Mouse (Mus musculus): ENCODE data around the gene Slc22a23. TPM values are rescaled to one million over a fixed set of nuclear protein-coding genes. Genes with fewer than 3 reads are reported as not detected.

Slc22a23 gene
- polyA plus RNA-seq, 1 experiment from 2014 or later: 7.8 TPM

- H3K9me3 ChIP-seq (ENCODE audit: control insufficient read depth, low read length): no peaks in the 10 kb centered on the region
- peak overlapping the region; percentile 89 for H3K4me2 ChIP-seq (ENCODE audit: low read length)
- H3K4me1 ChIP-seq (ENCODE audit: control insufficient read depth in 2 of 2, insufficient read depth in 2 of 2, low read length in 2 of 2): peaks cover 17 to 28% of the 10 kb centered on the region in 2 experiments
- no peaks in the 10 kb centered on the region for H3K36me3 ChIP-seq (ENCODE audit: control insufficient read depth, insufficient read depth, low read length)
- peaks cover 7% of the 10 kb centered on the region; the same call in 1 of the 2 replicates for H3K27me3 ChIP-seq (ENCODE audit: control insufficient read depth, insufficient read depth, low read length)
- no peak for ATAC-seq (ENCODE audit: insufficient number of reproducible peaks, insufficient read depth, low FRiP score, low read depth)
- 18% methylated on average over 15 of the region's 15 CpGs for WGBS
- peak overlapping the region; percentile 63 for H3K9ac ChIP-seq (ENCODE audit: low read length)
- peak overlapping the region; percentile 5 to 6; a peak in 2 of 4 replicates for H3K4me3 ChIP-seq (ENCODE audit: control insufficient read depth in 1 of 2, insufficient read depth in 1 of 2, low read depth in 1 of 2, low read length in 2 of 2)
- no peak overlapping the region for H3K27ac ChIP-seq (replicated peaks in 1 of 2; ENCODE audit: control insufficient read depth in 1 of 2, insufficient read depth in 1 of 2, low read depth in 2 of 2, low read length in 2 of 2)
Measured at GRCm38 (mm10) chr13:34133326-34134071, 211.5 kb downstream of the Slc22a23 start.

- no peaks in the 10 kb centered on the region for H3K36me3 ChIP-seq (ENCODE audit: control insufficient read depth, insufficient read depth, low read length)
- peak overlapping the region; percentile 89 for H3K9ac ChIP-seq (ENCODE audit: low read length)
- ATAC-seq (ENCODE audit: insufficient number of reproducible peaks, insufficient read depth, low FRiP score, low read depth): no peak
- H3K27ac ChIP-seq (replicated peaks in 1 of 2; ENCODE audit: control insufficient read depth in 1 of 2, insufficient read depth in 1 of 2, low read depth in 2 of 2, low read length in 2 of 2): peak overlapping the region in 1 of 2 experiments; percentile 89; a peak in 2 of 4 replicates
- WGBS: 38% methylated on average over 6 of the region's 6 CpGs
- peak overlapping the region in 1 of 2 experiments; percentile 84; a peak in 3 of 4 replicates for H3K4me3 ChIP-seq (ENCODE audit: control insufficient read depth in 1 of 2, insufficient read depth in 1 of 2, low read depth in 1 of 2, low read length in 2 of 2)
- peaks cover 7% of the 10 kb centered on the region; the same call in 1 of the 2 replicates for H3K27me3 ChIP-seq (ENCODE audit: control insufficient read depth, insufficient read depth, low read length)
- no peaks in the 10 kb centered on the region for H3K9me3 ChIP-seq (ENCODE audit: control insufficient read depth, low read length)
- H3K4me2 ChIP-seq (ENCODE audit: low read length): peak overlapping the region; percentile 89
- peaks cover 17 to 28% of the 10 kb centered on the region in 2 experiments for H3K4me1 ChIP-seq (ENCODE audit: control insufficient read depth in 2 of 2, insufficient read depth in 2 of 2, low read length in 2 of 2)
Measured at GRCm38 (mm10) chr13:34132875-34133274, 212.1 kb downstream of the Slc22a23 start.

GRCm38 (mm10) chr13:34132299-34132698 is 212.7 kb downstream of the Slc22a23 start:
- Histone ChIP-seq H3K4me1 (ENCODE audit: control insufficient read depth in 2 of 2, insufficient read depth in 2 of 2, low read length in 2 of 2) (peaks cover 17 to 25% of the 10 kb centered on the region in 2 experiments), H3K27ac (replicated peaks in 1 of 2; ENCODE audit: control insufficient read depth in 1 of 2, insufficient read depth in 1 of 2, low read depth in 2 of 2, low read length in 2 of 2) (peak overlapping the region; percentile 89 to 91), H3K4me3 (ENCODE audit: control insufficient read depth in 1 of 2, insufficient read depth in 1 of 2, low read depth in 1 of 2, low read length in 2 of 2) (peak overlapping the region; percentile 20 to 84), H3K36me3 (ENCODE audit: control insufficient read depth, insufficient read depth, low read length) (no peaks in the 10 kb centered on the region), H3K27me3 (ENCODE audit: control insufficient read depth, insufficient read depth, low read length) (peaks cover 7% of the 10 kb centered on the region; the same call in 1 of the 2 replicates), H3K4me2 (ENCODE audit: low read length) (peak overlapping the region; percentile 89), H3K9me3 (ENCODE audit: control insufficient read depth, low read length) (no peaks in the 10 kb centered on the region), H3K9ac (ENCODE audit: low read length) (peak overlapping the region; percentile 89)
- 4% methylated on average over 15 of the region's 15 CpGs for WGBS
- no peak for ATAC-seq (ENCODE audit: insufficient number of reproducible peaks, insufficient read depth, low FRiP score, low read depth)

- Histone ChIP-seq H3K9ac (ENCODE audit: low read length) (peak overlapping the region; percentile 89), H3K27ac (replicated peaks in 1 of 2; ENCODE audit: control insufficient read depth in 1 of 2, insufficient read depth in 1 of 2, low read depth in 2 of 2, low read length in 2 of 2) (peak overlapping the region; percentile 89 to 91), H3K4me1 (ENCODE audit: control insufficient read depth in 2 of 2, insufficient read depth in 2 of 2, low read length in 2 of 2) (peaks cover 17 to 25% of the 10 kb centered on the region in 2 experiments), H3K4me2 (ENCODE audit: low read length) (peak overlapping the region; percentile 89), H3K9me3 (ENCODE audit: control insufficient read depth, low read length) (no peaks in the 10 kb centered on the region), H3K4me3 (ENCODE audit: control insufficient read depth in 1 of 2, insufficient read depth in 1 of 2, low read depth in 1 of 2, low read length in 2 of 2) (peak overlapping the region; percentile 84), H3K36me3 (ENCODE audit: control insufficient read depth, insufficient read depth, low read length) (peaks cover 1% of the 10 kb centered on the region; the same call in 1 of the 2 replicates), H3K27me3 (ENCODE audit: control insufficient read depth, insufficient read depth, low read length) (peaks cover 7% of the 10 kb centered on the region; the same call in 1 of the 2 replicates)
- whole genome bisulfite sequencing: 3% methylated on average over 10 of the region's 10 CpGs
- 0 out of 2 replicates have a peak, but pooled peaks have one; percentile 29 for ATAC-seq (ENCODE audit: insufficient number of reproducible peaks, insufficient read depth, low FRiP score, low read depth)
Measured at GRCm38 (mm10) chr13:34131708-34132060, 213.3 kb downstream of the Slc22a23 start.

GRCm38 (mm10) chr13:34131011-34131707 is 213.8 kb downstream of the Slc22a23 start:
- under 1% methylated on average over 24 of the region's 24 CpGs for WGBS
- peak overlapping the region; percentile 84 for H3K4me3 ChIP-seq (ENCODE audit: control insufficient read depth in 1 of 2, insufficient read depth in 1 of 2, low read depth in 1 of 2, low read length in 2 of 2)
- H3K27ac ChIP-seq (replicated peaks in 1 of 2; ENCODE audit: control insufficient read depth in 1 of 2, insufficient read depth in 1 of 2, low read depth in 2 of 2, low read length in 2 of 2): peak overlapping the region; percentile 89 to 91
- H3K36me3 ChIP-seq (ENCODE audit: control insufficient read depth, insufficient read depth, low read length): peaks cover 5% of the 10 kb centered on the region; the same call in 1 of the 2 replicates
- peaks cover 17 to 25% of the 10 kb centered on the region in 2 experiments for H3K4me1 ChIP-seq (ENCODE audit: control insufficient read depth in 2 of 2, insufficient read depth in 2 of 2, low read length in 2 of 2)
- ATAC-seq (ENCODE audit: insufficient number of reproducible peaks, insufficient read depth, low FRiP score, low read depth): peak; percentile 42
- peak overlapping the region; percentile 89 for H3K9ac ChIP-seq (ENCODE audit: low read length)
- peak overlapping the region; percentile 89 for H3K4me2 ChIP-seq (ENCODE audit: low read length)
- H3K27me3 ChIP-seq (ENCODE audit: control insufficient read depth, insufficient read depth, low read length): peaks cover 7% of the 10 kb centered on the region; the same call in 1 of the 2 replicates
- H3K9me3 ChIP-seq (ENCODE audit: control insufficient read depth, low read length): no peaks in the 10 kb centered on the region

GRCm38 (mm10) chr13:34130226-34130731 is 214.7 kb downstream of the Slc22a23 start, which contains the start of gene Tubb2b:
TSS of gene Tubb2b (minus strand) at chr13:34130466.
- peak; percentile 92 for ATAC-seq (ENCODE audit: insufficient number of reproducible peaks, insufficient read depth, low FRiP score, low read depth)
- under 1% methylated on average over 26 of the region's 26 CpGs for WGBS
- H3K9me3 ChIP-seq (ENCODE audit: control insufficient read depth, low read length): no peaks in the 10 kb centered on the region
- H3K27ac ChIP-seq (replicated peaks in 1 of 2; ENCODE audit: control insufficient read depth in 1 of 2, insufficient read depth in 1 of 2, low read depth in 2 of 2, low read length in 2 of 2): peak within 1 kb of the TSS; percentile 89 to 91
- H3K4me1 ChIP-seq (ENCODE audit: control insufficient read depth in 2 of 2, insufficient read depth in 2 of 2, low read length in 2 of 2): peaks cover 17 to 25% of the 10 kb centered on the region in 2 experiments
- H3K36me3 ChIP-seq (ENCODE audit: control insufficient read depth, insufficient read depth, low read length): peaks cover 5% of the 10 kb centered on the region; the same call in 1 of the 2 replicates
- peak within 1 kb of the TSS; percentile 84 for H3K4me3 ChIP-seq (ENCODE audit: control insufficient read depth in 1 of 2, insufficient read depth in 1 of 2, low read depth in 1 of 2, low read length in 2 of 2)
- peak within 1 kb of the TSS; percentile 89 for H3K4me2 ChIP-seq (ENCODE audit: low read length)
- H3K9ac ChIP-seq (ENCODE audit: low read length): peak within 1 kb of the TSS; percentile 89
- H3K27me3 ChIP-seq (ENCODE audit: control insufficient read depth, insufficient read depth, low read length): peaks cover 7% of the 10 kb centered on the region; the same call in 1 of the 2 replicates
